Mouse (Mus musculus) lung, postnatal 25 days (tissue): ENCODE measurements around the gene Tlr7.
A peak's percentile ranks its signal among the peaks of the same experiment; 100 is the strongest.

Source experiments
- DNase-seq: peaks from one replicate; pipeline ENCODE4 v3.0.0; 2022; ENCODE audit warnings: low spot score

Gene Tlr7

GRCm38 (mm10) chrX:167276953-167277352, 53.4 kb downstream of the Tlr7 start:
- DNase-seq, result peak; percentile 45

GRCm38 (mm10) chrX:167276551-167276950, 53.8 kb downstream of the Tlr7 start:
- no peak for DNase-seq

- no peak for DNase-seq
Observed at GRCm38 (mm10) chrX:167264086-167264485, 66.3 kb downstream of the Tlr7 start, which contains the start of gene Tlr8. Gene Tlr8, minus strand, starts transcription at chrX:167264329.

GRCm38 (mm10) chrX:167263530-167263929, 66.8 kb downstream of the Tlr7 start:
- DNase-seq, result no peak
